Mouse (Mus musculus) urinary bladder, postnatal 4 days (tissue): ENCODE measurements around the gene G6pd2.

Source experiments
- DNase-seq, 2 experiments: peaks; one replicate each; pipeline ENCODE4 v3.0.0; 2021 to 2022; ENCODE audit warnings: low spot score in 2 of 2

Gene G6pd2

DNA sequence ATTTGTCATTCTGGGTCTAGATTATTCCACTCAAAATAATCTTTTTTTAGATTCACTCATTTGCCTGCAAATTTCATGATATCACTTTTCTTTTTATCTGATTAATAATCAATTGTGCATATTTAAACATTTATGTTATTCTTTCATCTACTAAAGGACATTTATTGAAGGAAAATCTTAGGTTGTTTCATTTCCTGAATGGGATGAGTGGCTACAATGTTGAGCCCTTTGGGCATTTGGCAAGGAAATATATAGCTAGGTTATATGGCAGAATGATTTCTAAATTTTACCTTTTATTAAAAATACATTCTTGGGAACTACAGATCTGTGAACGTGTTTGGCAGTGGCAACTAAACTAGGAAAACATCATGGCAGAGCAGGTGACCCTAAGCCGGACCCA, at the start of gene G6pd2:
Gene G6pd2, plus strand, starts transcription at position 301 of the 400 bp plus-strand sequence.
- DNase-seq = no peak

DNA sequence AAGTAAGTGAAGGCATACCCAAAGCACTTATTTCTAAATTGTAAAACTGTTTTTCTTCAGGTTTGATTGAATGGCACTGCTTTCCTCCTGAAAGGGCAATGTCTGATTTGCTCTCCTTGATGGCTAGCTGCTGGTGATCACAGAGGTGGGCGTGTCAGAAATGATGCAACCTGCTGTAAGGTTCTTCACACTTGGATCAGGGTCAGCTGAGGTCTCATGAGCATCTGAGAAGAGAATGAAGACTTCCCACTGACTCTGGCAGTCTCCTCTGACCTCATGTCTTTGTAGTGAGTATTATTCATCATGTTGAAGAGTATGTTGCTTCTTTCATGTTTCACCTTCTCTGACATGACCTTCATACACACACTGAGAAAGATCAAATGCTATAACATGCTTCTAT, 44.4 kb upstream of the G6pd2 start:
- DNase-seq = no peak

DNA sequence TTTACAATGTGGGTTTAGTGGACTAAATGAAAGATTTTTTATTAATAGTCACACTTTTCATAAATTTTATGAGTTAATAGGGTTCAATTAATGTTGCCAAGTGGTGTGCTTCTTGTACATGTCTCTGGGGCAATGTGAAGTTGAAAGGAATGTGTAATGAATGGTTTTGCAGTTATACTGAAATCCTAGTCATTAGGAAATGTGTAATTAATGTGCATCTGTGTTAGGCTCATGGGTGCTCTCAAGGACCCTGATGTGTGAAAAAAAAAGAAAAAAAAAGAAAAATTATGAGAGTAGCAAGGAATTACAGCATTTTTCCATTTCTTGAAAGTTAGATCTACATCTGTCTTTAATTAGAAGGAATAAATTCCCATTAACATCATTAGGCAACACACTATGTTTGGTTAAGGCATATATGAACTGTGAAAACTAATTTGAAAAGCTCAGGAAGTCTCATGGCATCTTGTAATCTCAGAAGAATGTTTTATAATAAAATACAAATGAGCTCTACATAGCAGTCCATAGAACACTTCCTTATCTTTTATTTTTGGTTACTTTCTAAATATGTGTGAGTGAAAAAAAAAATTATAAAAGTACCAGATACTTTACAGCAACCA, 24.4 kb downstream of the G6pd2 start:
- DNase-seq = no peak

GRCm38 (mm10) chr5:61843891-61844290, 35.3 kb downstream of the G6pd2 start:
- DNase-seq = no peak
